Mouse (Mus musculus): ENCODE measurements around the gene Atp9a.

DNA sequence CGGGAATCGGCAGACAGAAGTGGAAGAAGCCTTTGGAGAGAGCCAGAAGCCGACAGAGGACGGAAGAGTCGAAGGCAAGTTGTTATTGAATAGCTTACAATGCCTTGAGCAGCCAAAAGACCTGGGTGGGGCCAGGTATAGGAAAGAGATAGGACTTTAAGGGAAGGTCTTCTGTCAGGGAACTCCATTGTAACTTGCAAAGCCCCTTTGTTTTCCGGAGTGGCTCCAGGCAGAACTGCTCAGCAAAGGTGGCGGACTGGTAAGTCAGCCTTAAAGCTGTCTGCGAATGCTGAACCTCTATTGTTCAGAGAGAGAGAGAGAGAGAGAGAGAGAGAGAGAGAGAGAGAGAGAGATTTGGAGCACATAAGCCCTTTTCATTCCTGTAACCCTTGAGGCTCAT is 27.1 kb upstream of the Atp9a start:
- no peak for TF ChIP-seq CTCF (IDR thresholded peaks at IDR 0.05)
- TF ChIP-seq POLR2A (IDR thresholded peaks at IDR 0.05; ENCODE audit: insufficient read depth, low read depth, low read length), result no peak
- TF ChIP-seq EP300 (IDR thresholded peaks at IDR 0.05; ENCODE audit: insufficient read depth, low read depth, low read length), result no peak
